Mouse (Mus musculus) MEL (cell line): ENCODE results near the gene Uqcc3. TPM values are rescaled to one million over a fixed set of nuclear protein-coding genes. Genes with fewer than 3 reads are reported as not detected.

Source experiments
- DNase-seq: peaks from one replicate; pipeline ENCODE4 v3.0.0; 2011; ENCODE audit warnings: low read depth, low spot score
- H3K27ac ChIP-seq: 2 replicates; pipeline ENCODE4 v1.5.1; 2012; ENCODE audit warnings: low read depth, mild to moderate bottlenecking, control low read depth, low read length, moderate library complexity; ENCODE audit not compliant: control insufficient read depth
- H3K27me3 ChIP-seq, 2 experiments: fragments of 150-350 bp in 1 of 2; sonication (generic) in 1 of 2; 2 replicates each; pipeline ENCODE4 v1.6.1; 2012; ENCODE audit warnings: low read length in 2 of 2, mild to moderate bottlenecking in 2 of 2, improper control_type of control experiment in 1 of 2, moderate library complexity in 1 of 2; ENCODE audit not compliant: insufficient read depth in 2 of 2, control insufficient read depth in 1 of 2
- H3K36me3 ChIP-seq, 2 experiments: 2 replicates each; pipeline ENCODE4 v1.6.1; 2012 to 2014; ENCODE audit warnings: low read length in 2 of 2, improper control_type of control experiment in 1 of 2, inconsistent platforms in 1 of 2, mild to moderate bottlenecking in 1 of 2; ENCODE audit not compliant: insufficient read depth in 2 of 2, control insufficient read depth in 1 of 2
- H3K4me1 ChIP-seq, 2 experiments: fragments of 150-350 bp in 1 of 2; sonication (generic) in 1 of 2; 2 replicates each; pipeline ENCODE4 v1.6.1; 2012; ENCODE audit warnings: low read length in 2 of 2, improper control_type of control experiment in 1 of 2, mild to moderate bottlenecking in 1 of 2; ENCODE audit not compliant: insufficient read depth in 2 of 2, control insufficient read depth in 1 of 2
- H3K4me3 ChIP-seq, 2 experiments: fragments of 150-350 bp in 1 of 2; sonication (generic) in 1 of 2; 2 replicates each; pipeline ENCODE4 v1.5.1; 2012; ENCODE audit warnings: low read depth in 2 of 2, low read length in 2 of 2, mild to moderate bottlenecking in 2 of 2, moderate library complexity in 2 of 2, control low read depth in 1 of 2, improper control_type of control experiment in 1 of 2; ENCODE audit not compliant: control insufficient read depth in 1 of 2, insufficient read depth in 1 of 2
- H3K79me2 ChIP-seq: 2 replicates; pipeline ENCODE4 v1.6.1; 2012; ENCODE audit warnings: mild to moderate bottlenecking, low read length, moderate library complexity; ENCODE audit not compliant: control insufficient read depth, poor library complexity, insufficient read depth
- H3K9ac ChIP-seq: 2 replicates; pipeline ENCODE4 v1.6.1; 2012; ENCODE audit warnings: low read depth, mild to moderate bottlenecking, control low read depth, low read length, moderate library complexity; ENCODE audit not compliant: control insufficient read depth, poor library complexity, severe bottlenecking
- H3K9me3 ChIP-seq: fragments of 150-350 bp; sonication (generic); replicated peaks from 2 replicates; pipeline ENCODE4 v1.6.1; 2012; ENCODE audit warnings: mild to moderate bottlenecking, low read length, improper control_type of control experiment, moderate library complexity; ENCODE audit not compliant: insufficient read depth
- BHLHE40 ChIP-seq: IDR thresholded peaks from 2 replicates; pipeline ENCODE4 v1.6.1; 2012; ENCODE audit warnings: low read depth, mild to moderate bottlenecking, inconsistent platforms, low read length, improper control_type of control experiment, borderline replicate concordance
- CHD1 ChIP-seq: IDR thresholded peaks from 2 replicates; pipeline ENCODE4 v1.6.1; 2012; ENCODE audit warnings: low read depth, mild to moderate bottlenecking, inconsistent platforms, low read length, improper control_type of control experiment
- CTCF ChIP-seq, 3 experiments: IDR thresholded peaks in 2 of 3; conservative IDR thresholded peaks in 1 of 3; 2 replicates each; pipeline ENCODE4 v1.5.1; 2011 to 2012; ENCODE audit warnings: low read length in 3 of 3, low read depth in 2 of 3, mild to moderate bottlenecking in 2 of 3, improper control_type of control experiment in 1 of 3, inconsistent platforms in 1 of 3, mixed read lengths in 1 of 3, moderate library complexity in 1 of 3; ENCODE audit not compliant: control insufficient read depth in 1 of 3, insufficient read depth in 1 of 3, poor library complexity in 1 of 3, severe bottlenecking in 1 of 3
- E2F4 ChIP-seq: IDR thresholded peaks from 2 replicates; pipeline ENCODE4 v1.6.1; 2011; ENCODE audit warnings: low read depth, low read length, improper control_type of control experiment, borderline replicate concordance
- ELF1 ChIP-seq: IDR thresholded peaks from 2 replicates; pipeline ENCODE4 v1.6.1; 2014; ENCODE audit warnings: low read depth, mild to moderate bottlenecking, inconsistent platforms, low read length, improper control_type of control experiment, moderate library complexity
- GABPA ChIP-seq: IDR thresholded peaks from 2 replicates; pipeline ENCODE4 v1.6.1; 2012; ENCODE audit warnings: low read depth, mild to moderate bottlenecking, inconsistent platforms, low read length, improper control_type of control experiment, moderate library complexity
- HCFC1 ChIP-seq: IDR thresholded peaks from 2 replicates; pipeline ENCODE4 v1.6.1; 2012; ENCODE audit warnings: low read depth, mild to moderate bottlenecking, inconsistent platforms, low read length, improper control_type of control experiment, moderate library complexity
- JUND ChIP-seq: IDR thresholded peaks from 2 replicates; pipeline ENCODE4 v1.6.1; 2011; ENCODE audit warnings: low read depth, mild to moderate bottlenecking, improper control_type of control experiment, low read length
- KAT2A ChIP-seq: conservative IDR thresholded peaks from 2 replicates; pipeline ENCODE4 v1.6.1; 2012; ENCODE audit warnings: low read depth, low read length, improper control_type of control experiment, inconsistent platforms
- MAZ ChIP-seq: IDR thresholded peaks from 2 replicates; pipeline ENCODE4 v1.6.1; 2012; ENCODE audit warnings: low read depth, mild to moderate bottlenecking, inconsistent platforms, low read length, improper control_type of control experiment
- MEF2A ChIP-seq: IDR thresholded peaks from 2 replicates; pipeline ENCODE4 v1.6.1; 2014; ENCODE audit warnings: low read depth, mild to moderate bottlenecking, inconsistent platforms, low read length, improper control_type of control experiment; ENCODE audit not compliant: poor library complexity, insufficient replicate concordance, severe bottlenecking; ENCODE audit errors: extremely low read depth
- MXI1 ChIP-seq: IDR thresholded peaks from 2 replicates; pipeline ENCODE4 v1.6.1; 2011; ENCODE audit warnings: mild to moderate bottlenecking, low read depth, low read length, improper control_type of control experiment
- NELFE ChIP-seq: IDR thresholded peaks from 2 replicates; pipeline ENCODE4 v1.6.1; 2011; ENCODE audit warnings: low read depth, low read length, improper control_type of control experiment
- POLR2A ChIP-seq, 2 experiments: IDR thresholded peaks; 2 replicates each; pipeline ENCODE4 v1.6.1; 2011 to 2012; ENCODE audit warnings: low read length in 2 of 2, mild to moderate bottlenecking in 2 of 2, control low read depth in 1 of 2, improper control_type of control experiment in 1 of 2, low read depth in 1 of 2, moderate library complexity in 1 of 2; ENCODE audit not compliant: control insufficient read depth in 1 of 2, insufficient read depth in 1 of 2, poor library complexity in 1 of 2
- SIN3A ChIP-seq: IDR thresholded peaks from 2 replicates; pipeline ENCODE4 v1.6.1; 2012; ENCODE audit warnings: low read length, improper control_type of control experiment, inconsistent platforms
- TAL1 ChIP-seq: IDR thresholded peaks from 2 replicates; pipeline ENCODE4 v1.6.1; 2012; ENCODE audit warnings: mild to moderate bottlenecking, inconsistent platforms, low read length, moderate library complexity, mixed read lengths
- TBP ChIP-seq: IDR thresholded peaks from 2 replicates; pipeline ENCODE4 v1.8.0; 2011; ENCODE audit warnings: low read depth, low read length, improper control_type of control experiment
- TCF12 ChIP-seq: IDR thresholded peaks from 2 replicates; pipeline ENCODE4 v1.6.1; 2014; ENCODE audit warnings: low read depth, mild to moderate bottlenecking, inconsistent platforms, low read length, improper control_type of control experiment, moderate library complexity
- UBTF ChIP-seq: IDR thresholded peaks from 2 replicates; pipeline ENCODE4 v1.6.1; 2012; ENCODE audit warnings: low read depth, mild to moderate bottlenecking, inconsistent platforms, low read length, improper control_type of control experiment, moderate library complexity, borderline replicate concordance; ENCODE audit not compliant: insufficient read depth
- USF2 ChIP-seq, 2 experiments: IDR thresholded peaks; 2 replicates each; pipeline ENCODE4 v1.6.1; 2011 to 2012; ENCODE audit warnings: improper control_type of control experiment in 2 of 2, low read length in 2 of 2, borderline replicate concordance in 1 of 2, inconsistent platforms in 1 of 2, low read depth in 1 of 2, mild to moderate bottlenecking in 1 of 2; ENCODE audit not compliant: insufficient read depth in 1 of 2
- ZMIZ1 ChIP-seq: IDR thresholded peaks from 2 replicates; pipeline ENCODE4 v1.6.1; 2012; ENCODE audit warnings: low read depth, mild to moderate bottlenecking, inconsistent platforms, low read length, improper control_type of control experiment, moderate library complexity
- polyA plus RNA-seq, 2 experiments: library from polyadenylated mRNA; stranded (reverse) in 1 of 2; unstranded in 1 of 2; fragments of >175 nt in 1 of 2; fragments of >200 nt in 1 of 2; gene quantifications; 2 replicates each; pipeline versions ENCODE4 v1.2.1 to v1.2.4; 2012; ENCODE audit warnings: low replicate concordance in 2 of 2, low read depth in 1 of 2; ENCODE audit not compliant: insufficient read length in 2 of 2, insufficient read depth in 1 of 2, missing spikeins in 1 of 2
- total RNA-seq: library from RNA; depleted of rRNA; stranded (reverse); fragments of 300-350 nt; gene quantifications from 2 replicates; pipeline ENCODE4 v1.2.3, GENCODE M21; 2012

The Uqcc3 gene
- total and polyA plus RNA-seq, 3 experiments = 49.4 to 55.0 TPM; not detected in 1

- H3K27me3 ChIP-seq = no peaks in the 10 kb centered on the region
- TF ChIP-seq BHLHE40 = no peak
- peak; percentile 79 for TF ChIP-seq ELF1
- TF ChIP-seq TAL1 = no peak
- peak; percentile 24; the same call in 1 of the 2 replicates for TF ChIP-seq HCFC1
- TF ChIP-seq E2F4 = no peak
- peak; percentile 41; the same call in 1 of the 2 replicates for TF ChIP-seq MXI1
- TF ChIP-seq TCF12 = peak; percentile 34; the same call in 1 of the 2 replicates
- TF ChIP-seq USF2 (IDR thresholded peaks at IDR 0.05; ENCODE audit: borderline replicate concordance in 1 of 2, insufficient read depth in 1 of 2, low read depth in 1 of 2, low read length in 2 of 2) = no peak
- peak; percentile 34; the same call in 1 of the 2 replicates for TF ChIP-seq MAZ
- peak in 2 of 3 experiments; percentile 62 to 70; a peak in 4 of 6 replicates for TF ChIP-seq CTCF (IDR thresholded peaks at IDR 0.05 in 2 of 3, conservative IDR thresholded peaks at IDR 0.05 in 1 of 3; ENCODE audit: control insufficient read depth in 1 of 3, insufficient read depth in 1 of 3, low read depth in 2 of 3, low read length in 3 of 3, poor library complexity in 1 of 3, severe bottlenecking in 1 of 3)
- TF ChIP-seq CHD1 = no peak
- TF ChIP-seq POLR2A (IDR thresholded peaks at IDR 0.05; ENCODE audit: control insufficient read depth in 1 of 2, insufficient read depth in 1 of 2, low read depth in 1 of 2, low read length in 2 of 2, poor library complexity in 1 of 2) = peak; percentile 24 to 63; a peak in 2 of 4 replicates
- TF ChIP-seq SIN3A = peak; percentile 21; the same call in 1 of the 2 replicates
- peak; percentile 30; the same call in 1 of the 2 replicates for TF ChIP-seq TBP
- TF ChIP-seq NELFE = peak; percentile 36
- peak within 1 kb of the TSS; percentile 63 for H3K27ac ChIP-seq
- DNase-seq = peak; percentile 88
- H3K9ac ChIP-seq = peak within 1 kb of the TSS; percentile 89
- no peaks in the 10 kb centered on the region; the same call in none of the 2 replicates for H3K79me2 ChIP-seq
- peaks cover 18 to 37% of the 10 kb centered on the region in 2 experiments for H3K4me1 ChIP-seq
- H3K36me3 ChIP-seq = peaks cover 0 to 27% of the 10 kb centered on the region in 2 experiments; a peak in 2 of 4 replicates
- peak within 1 kb of the TSS; percentile 66 to 79 for H3K4me3 ChIP-seq
- no peaks in the 10 kb centered on the region for H3K9me3 ChIP-seq
Observed at GRCm38 (mm10) chr19:8929224-8930088, 48.7 kb upstream of the Uqcc3 start, which contains the start of the genes Rom1 and Eml3. TSS of gene Rom1 (minus strand) at chr19:8929356. TSS of gene Eml3 (plus strand) at chr19:8929552.

GRCm38 (mm10) chr19:8928689-8929223, 48.0 kb upstream of the Uqcc3 start:
- Histone ChIP-seq H3K36me3 (peaks cover 0 to 27% of the 10 kb centered on the region in 2 experiments; a peak in 2 of 4 replicates), H3K9ac (no peak overlapping the region), H3K4me1 (peaks cover 18 to 37% of the 10 kb centered on the region in 2 experiments), H3K27me3 (no peaks in the 10 kb centered on the region), H3K9me3 (no peaks in the 10 kb centered on the region), H3K27ac (peak overlapping the region; percentile 61), H3K4me3 (peak overlapping the region; percentile 66 to 79; a peak in 3 of 4 replicates), H3K79me2 (no peaks in the 10 kb centered on the region; the same call in none of the 2 replicates)
- no peak for TF ChIP-seq KAT2A
- TF ChIP-seq POLR2A (IDR thresholded peaks at IDR 0.05; ENCODE audit: control insufficient read depth in 1 of 2, insufficient read depth in 1 of 2, low read depth in 1 of 2, low read length in 2 of 2, poor library complexity in 1 of 2) = no peak
- TF ChIP-seq JUND = no peak
- no peak for TF ChIP-seq TCF12
- no peak for TF ChIP-seq UBTF
- TF ChIP-seq ZMIZ1 = no peak
- TF ChIP-seq MEF2A = no peak
- TF ChIP-seq GABPA = no peak
- no peak for TF ChIP-seq TBP
- no peak for DNase-seq
